Mouse (Mus musculus): Measurements from ENCODE around the gene Daxx.
"Not testable (repeated sequence)": the region's sequence is repeated elsewhere in the genome, so short reads cannot be mapped to it uniquely, and the experiment has no call there.

Daxx gene

DNA sequence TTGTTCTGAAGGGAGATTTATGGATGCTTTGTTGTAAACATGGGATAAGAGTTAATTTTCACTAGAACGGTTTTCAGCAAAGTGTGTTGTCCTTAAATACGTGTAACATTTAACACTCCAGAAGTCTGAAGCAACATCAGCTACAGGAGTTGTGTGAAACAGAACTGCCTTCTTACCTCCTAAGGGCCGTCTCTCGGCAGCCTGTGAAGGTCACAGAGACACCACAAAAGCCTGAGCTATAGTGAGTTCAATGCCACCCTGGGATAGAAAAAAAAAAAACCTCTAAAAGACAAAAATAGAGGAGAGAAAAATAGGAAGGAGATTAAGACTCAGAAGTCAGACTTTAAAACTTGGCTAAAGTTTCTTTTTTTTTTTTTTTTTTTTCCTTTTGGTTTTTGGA lies 7.1 kb upstream of the Daxx start:
- intact Hi-C loops (cut with DNase I), result no loop called here

DNA sequence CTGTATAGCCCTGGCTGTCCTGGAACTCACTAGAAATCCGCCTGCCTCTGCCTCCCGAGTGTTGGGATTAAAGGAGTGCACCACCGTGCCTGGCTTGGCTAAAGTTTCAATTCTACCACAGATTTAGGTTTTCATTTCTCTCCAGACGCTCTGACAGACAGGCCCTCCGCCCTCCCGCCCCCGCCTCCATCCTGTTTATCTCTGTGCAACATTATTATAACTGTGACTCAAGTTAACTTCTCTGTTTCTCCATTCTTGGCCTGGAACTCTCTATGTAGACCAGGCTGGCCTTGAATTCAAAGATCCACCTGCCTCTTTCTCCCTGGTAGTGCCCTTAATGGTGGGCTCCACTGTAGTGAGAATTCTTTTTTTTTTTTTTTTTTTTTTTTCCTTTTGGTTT lies 6.7 kb upstream of the Daxx start:
- intact Hi-C loops (cut with DNase I), result no loop called here

DNA sequence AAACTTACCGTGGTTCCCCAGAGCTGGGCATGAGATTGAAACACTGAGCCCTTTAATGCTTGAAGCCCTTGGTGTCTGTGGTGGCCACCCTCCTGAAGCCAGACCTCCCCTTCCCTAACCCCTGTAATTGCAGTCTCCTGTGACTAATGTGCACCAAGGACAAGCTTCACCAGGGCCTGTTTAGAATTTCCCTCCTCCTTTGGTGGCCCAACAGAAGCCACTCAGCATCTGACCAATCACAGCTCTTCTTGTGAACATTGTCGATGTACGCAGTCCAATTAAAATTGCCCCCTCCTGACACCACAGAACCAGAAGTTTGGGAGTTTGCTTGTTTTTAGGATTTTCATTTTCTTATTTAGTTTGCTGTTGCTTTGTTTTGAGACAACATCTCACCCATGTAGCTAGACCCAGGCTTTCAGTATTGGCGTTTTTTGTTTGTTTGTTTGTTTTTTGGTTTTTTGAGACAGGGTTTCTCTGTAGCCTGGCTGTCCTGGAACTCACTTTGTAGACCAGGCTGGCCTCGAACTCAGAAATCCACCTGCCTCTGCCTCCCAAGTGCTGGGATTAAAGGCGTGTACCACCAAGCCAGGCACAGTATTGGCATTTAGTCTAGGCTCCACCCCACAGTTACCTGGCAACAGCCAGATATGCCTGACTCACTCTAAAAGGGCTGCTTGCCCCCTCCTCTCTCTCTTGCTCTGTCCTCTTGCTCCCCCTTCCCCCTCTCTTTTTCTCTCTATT lies 5.1 kb upstream of the Daxx start:
- intact Hi-C loops (cut with DNase I), result not testable (repeated sequence)

DNA sequence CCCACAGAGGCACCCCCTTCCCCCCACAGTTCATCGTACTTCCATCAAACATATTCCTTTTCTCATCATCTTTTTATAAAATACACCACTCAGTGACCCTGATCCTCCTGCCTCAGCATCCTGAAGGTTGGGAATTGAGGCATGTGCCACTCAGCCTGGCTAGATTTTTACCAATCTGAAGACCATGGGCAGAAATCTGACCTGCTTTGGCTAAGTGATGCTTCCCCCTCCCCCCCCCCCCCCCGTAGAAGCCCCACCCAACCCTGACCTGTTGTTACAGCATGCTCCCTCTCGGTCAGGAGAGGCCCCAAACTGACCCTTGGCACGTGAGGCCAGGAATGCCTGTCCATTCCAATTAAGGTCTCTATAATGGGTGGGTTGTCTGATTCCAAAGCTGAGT lies 4.4 kb upstream of the Daxx start, which contains the start of gene Platr17:
Gene Platr17, plus strand, starts transcription at position 301 of the 400 bp plus-strand sequence.
- intact Hi-C loops (cut with DNase I), result not testable (repeated sequence)

DNA sequence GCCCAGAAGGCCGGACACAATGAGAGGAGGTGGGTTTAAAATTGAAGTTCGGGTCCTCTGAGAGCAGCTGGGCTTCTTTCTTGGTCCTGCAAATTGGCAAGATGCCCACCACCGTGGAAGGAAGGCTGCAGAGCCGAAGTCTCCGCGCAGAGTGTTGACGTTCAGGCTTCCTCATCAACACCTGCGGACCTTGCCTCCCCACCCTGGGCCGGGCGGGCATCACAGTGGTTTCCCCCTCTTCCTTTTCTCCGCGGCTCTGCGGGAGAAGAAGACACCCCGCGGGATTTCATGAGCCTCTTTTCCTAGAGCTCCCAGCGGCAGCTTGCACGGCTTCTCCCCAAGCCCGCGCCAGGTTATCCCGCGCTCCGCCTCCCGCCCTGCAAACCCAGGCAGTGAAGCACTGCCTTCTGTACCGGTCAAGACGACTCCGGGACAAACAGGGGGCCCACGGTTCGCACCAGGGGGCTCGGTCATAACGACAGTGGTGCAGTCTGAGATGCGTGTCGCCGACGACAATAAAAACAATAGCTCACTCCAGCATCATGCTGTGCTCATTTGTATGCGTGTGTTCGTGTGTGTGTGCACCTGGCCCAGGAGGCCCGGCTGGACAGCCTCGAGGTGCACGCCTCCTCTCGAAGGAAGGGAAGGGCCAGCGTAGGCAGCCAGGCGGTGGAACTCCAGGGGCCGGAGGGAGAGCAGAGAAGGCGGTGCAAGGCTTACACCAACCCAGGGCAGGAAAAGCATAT lies 710 bp upstream of the Daxx start:
- intact Hi-C loops (cut with DNase I), result no loop called here

DNA sequence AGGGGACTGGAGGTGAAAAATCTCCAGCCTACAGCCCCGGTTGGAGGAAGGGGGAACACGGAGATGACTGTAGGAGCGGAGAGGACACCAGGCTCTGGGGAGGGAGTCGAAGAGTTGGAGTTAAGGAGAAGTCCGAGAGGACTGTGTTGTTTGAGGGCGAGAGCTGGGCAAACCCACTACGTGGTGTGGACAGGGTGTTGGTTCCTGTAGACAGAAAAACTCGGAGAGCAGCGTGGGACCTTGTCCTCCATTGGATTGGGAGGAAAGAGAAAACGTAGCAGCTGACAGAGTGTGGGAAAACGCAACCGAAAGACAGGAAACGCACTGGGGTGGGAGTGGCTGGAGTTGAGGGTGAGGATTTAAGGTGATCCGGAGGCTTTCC lies 646 bp downstream of the Daxx start:
- intact Hi-C loops (cut with DNase I), result no loop called here

DNA sequence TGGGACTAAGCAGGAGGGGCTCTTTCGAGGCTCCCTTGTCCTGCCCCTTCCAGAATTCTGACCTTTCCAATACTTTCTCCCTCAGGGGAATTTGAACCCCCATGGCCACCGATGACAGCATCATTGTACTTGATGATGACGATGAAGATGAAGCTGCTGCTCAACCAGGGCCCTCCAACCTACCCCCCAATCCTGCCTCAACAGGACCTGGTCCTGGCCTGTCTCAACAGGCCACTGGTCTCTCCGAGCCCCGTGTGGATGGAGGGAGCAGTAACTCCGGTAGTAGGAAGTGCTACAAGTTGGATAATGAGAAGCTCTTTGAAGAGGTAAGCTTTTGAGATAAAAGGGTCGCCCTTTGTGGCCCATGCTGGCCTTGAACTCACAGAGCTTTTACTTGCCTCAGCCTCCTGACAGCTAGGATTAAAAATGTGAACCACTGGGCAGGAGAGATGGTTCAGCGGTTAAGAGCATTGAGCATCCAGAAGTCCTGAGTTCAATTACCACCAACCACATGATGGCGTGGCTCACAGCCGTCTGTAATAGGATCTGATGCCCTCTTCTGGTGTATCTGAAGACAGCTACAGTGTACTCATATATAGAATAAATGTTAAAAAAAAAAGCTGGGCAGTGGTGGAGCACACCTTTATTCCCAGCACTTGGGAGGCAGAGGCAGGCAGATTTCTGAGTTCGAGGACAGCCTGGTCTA lies 1.3 kb downstream of the Daxx start:
- intact Hi-C loops (cut with DNase I), result no loop called here

DNA sequence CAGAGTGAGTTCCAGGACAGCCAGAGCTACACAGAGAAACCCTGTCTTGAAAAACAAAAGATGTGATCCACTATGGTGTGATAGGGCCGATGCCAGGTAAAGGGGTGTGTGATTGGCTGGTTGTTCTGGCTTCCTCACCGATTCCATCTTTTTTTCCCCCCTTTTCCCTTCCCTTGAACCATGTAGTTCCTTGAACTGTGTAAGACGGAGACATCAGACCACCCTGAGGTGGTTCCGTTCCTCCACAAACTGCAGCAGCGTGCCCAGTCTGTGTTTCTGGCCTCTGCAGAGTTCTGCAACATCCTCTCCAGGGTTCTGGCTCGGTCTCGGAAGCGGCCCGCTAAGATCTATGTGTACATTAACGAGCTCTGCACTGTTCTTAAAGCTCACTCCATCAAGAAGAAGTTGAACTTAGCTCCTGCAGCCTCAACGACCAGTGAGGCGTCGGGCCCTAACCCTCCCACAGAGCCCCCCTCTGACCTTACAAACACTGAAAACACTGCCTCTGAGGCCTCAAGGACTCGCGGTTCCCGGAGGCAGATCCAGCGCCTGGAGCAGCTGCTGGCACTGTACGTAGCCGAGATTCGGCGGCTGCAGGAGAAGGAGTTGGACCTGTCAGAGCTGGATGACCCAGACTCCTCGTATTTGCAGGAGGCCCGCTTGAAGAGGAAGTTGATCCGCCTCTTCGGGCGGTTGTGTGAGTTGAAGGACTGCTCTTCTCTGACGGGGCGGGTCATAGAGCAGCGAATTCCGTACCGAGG lies 2.0 kb downstream of the Daxx start:
- intact Hi-C loops (cut with DNase I), result no loop called here

DNA sequence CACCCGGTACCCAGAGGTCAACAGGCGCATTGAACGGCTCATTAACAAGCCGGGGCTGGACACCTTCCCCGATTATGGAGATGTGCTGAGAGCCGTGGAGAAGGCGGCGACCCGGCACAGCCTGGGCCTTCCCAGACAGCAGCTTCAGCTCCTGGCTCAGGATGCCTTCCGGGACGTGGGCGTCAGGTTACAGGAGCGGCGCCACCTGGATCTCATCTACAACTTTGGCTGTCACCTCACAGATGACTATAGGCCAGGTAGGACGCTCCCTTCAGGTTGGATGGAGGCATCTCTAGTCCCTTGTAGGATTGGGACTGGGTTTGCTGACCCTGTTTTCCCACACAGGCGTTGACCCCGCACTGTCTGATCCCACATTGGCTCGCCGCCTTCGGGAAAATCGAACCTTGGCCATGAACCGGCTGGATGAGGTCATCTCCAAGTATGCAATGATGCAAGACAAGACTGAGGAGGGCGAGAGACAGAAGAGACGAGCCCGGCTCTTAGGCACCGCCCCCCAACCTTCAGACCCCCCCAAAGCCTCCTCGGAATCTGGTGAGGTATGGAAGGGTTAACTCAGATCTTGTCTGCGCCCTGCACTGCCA lies 2.7 kb downstream of the Daxx start:
- intact Hi-C loops (cut with DNase I), result no loop called here

DNA sequence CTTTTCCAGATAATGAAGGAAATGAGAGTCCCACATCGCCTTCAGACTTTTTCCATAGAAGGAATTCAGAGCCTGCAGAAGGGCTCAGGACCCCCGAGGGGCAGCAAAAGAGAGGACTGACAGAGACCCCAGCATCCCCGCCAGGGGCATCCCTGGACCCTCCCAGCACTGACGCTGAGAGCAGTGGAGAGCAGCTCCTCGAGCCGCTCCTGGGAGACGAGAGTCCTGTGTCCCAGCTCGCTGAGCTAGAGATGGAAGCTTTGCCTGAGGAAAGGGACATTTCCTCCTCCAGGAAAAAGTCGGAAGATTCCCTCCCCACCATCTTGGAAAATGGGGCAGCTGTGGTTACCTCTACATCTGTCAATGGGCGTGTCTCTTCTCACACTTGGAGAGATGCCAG lies 4.0 kb downstream of the Daxx start:
- intact Hi-C loops (cut with DNase I), result no loop called here

DNA sequence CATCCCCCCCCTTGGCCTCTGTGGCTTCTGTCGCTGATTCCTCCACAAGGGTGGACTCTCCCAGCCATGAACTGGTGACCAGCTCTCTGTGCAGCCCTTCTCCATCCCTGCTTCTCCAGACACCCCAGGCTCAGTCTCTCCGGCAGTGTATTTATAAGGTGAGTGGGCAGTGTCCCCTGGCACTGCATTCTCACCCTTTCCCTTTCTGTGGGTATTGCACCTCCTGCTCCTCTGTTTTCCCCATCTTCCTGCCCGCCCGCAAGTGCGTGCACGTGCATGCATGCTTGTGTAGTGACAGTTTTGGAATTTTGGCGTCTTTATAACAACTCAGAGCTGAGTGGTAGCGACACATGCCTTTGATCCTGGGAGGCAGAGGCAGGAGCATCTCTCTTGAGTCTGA lies 4.7 kb downstream of the Daxx start:
- intact Hi-C loops (cut with DNase I), result no loop called here

DNA sequence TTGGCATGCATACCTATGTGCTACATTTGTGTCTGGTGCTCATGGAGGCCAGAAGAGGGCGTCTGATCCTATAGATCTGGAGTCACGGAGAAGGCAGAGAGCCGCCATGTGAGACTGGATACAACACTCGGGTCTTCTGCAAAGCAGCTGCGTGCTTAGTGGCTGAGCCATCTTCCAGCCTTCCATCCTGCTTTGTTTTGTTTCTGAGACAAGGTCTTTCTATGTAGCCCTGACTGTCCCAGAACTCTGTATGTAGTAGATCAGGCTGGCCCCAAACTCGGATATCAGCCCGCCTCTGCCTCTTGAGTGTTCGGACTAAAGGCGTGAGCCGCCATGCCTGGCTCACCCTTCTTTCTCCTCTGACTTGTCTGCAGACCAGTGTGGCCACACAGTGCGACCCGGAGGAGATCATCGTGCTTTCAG lies 5.8 kb downstream of the Daxx start:
- intact Hi-C loops (cut with DNase I), result no loop called here

DNA sequence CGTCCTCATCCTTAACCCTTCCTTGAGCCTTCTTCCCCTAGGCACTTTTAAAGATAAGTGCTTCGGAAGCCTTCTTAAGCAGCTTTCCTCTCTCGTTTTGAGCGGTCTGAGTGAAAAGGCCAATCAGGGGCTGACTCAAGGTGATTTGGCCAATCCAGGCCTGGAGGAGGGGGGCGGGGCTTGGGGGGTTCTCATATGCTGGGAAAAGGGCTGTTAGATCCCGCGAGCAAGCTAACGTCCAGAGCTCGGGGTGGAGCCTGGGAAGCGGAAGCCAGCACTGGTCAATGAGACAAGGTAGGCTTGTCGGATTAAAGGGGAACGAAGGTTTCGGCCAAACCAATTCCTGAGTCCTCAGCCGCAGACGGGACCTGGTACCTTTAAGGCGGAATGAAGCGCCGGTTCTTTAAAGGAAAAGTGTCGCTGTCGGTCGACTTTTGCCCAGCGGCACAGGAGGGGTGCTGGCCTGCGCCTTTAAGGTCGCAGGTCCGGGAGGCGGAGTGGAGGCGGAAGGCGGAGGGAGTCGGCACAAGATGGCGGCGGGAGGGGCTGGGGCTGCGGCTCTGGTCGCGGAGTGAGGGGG lies 6.5 kb downstream of the Daxx start, which contains the start of the genes Tapbp and Zbtb22:
Gene Tapbp, plus strand, starts transcription at position 229 of the 580 bp plus-strand sequence.
Gene Zbtb22, plus strand, starts transcription at position 234 of the 580 bp plus-strand sequence.
- intact Hi-C loops (cut with DNase I), result no loop called here

DNA sequence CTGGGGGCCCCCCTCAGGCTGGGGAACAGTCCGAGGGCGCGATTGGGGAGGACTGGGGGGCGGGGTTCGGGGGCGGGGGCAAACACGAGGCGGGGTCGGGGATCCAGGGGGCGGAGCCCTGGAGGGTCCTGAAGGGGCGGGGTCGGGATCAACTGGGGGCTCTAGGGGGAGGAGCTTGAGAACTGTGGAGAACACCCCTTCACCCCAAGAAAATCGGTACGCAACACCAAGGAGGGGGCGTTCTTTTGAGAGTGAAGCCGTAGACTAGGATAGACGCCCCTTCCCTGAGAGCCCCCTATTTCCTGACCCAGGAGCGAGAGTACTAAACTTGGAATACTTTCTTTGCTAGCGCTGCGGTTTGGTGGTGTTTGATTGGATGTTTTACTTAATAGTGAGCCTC lies 7.1 kb downstream of the Daxx start:
- intact Hi-C loops (cut with DNase I), result no loop called here

DNA sequence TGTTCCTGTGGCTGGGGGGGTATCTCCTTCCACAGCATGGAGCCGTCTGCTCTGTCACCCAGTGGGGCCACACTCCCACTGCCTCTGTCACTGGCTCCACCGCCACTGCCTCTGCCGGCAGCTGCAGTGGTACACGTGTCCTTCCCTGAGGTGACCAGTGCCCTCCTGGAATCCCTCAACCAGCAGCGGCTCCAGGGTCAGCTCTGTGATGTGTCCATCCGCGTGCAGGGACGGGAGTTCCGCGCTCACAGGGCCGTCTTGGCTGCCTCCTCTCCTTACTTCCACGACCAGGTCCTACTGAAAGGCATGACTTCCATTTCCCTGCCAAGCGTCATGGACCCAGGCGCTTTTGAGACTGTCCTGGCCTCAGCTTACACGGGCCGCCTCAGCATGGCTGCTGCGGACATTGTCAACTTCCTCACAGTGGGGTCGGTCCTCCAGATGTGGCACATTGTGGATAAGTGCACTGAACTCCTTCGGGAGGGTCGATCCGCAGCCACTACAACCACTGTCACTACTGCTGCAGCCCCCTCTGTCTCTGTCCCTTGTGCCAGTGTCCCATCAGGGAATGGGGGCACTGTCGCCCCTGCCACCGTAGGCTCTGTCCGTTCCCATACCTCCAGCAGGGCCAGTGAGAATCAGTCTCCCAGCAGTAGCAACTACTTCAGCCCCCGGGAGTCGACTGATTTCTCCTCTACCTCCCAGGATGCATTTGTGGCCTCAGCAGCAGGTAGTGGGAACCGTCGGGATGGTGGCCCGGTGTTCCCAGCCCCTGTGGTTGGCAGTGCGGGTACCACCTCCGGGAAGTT lies 7.8 kb downstream of the Daxx start:
- intact Hi-C loops (cut with DNase I), result no loop called here

DNA sequence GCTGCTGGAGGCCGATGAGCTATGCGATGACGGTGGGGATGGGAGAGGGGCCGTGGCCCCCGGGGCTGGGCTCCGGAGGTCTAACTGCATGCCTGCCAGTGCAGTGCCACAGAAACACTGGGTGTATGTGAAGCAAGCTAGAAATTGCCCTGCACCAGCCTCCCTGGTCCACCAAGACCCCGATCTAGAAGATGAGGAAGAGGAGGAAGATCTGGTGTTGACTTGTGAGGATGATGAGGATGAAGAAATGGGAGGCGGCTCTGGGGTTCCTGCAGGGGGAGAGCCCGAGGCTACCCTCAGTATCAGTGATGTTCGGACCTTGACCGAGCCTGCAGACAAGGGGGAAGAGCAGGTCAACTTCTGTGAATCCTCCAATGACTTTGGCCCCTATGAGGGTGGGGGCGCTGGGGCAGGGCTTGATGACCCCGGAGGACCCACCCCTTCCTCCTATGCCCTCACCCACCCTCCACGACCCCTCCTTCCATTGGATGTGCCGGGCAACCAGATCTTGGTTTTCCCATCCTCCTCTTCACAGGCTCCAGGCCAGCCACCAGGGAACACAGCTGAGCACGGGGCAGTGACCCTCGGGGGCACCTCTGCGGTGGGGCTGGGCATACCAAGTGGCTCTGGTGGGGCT lies 8.6 kb downstream of the Daxx start:
- intact Hi-C loops (cut with DNase I), result no loop called here

DNA sequence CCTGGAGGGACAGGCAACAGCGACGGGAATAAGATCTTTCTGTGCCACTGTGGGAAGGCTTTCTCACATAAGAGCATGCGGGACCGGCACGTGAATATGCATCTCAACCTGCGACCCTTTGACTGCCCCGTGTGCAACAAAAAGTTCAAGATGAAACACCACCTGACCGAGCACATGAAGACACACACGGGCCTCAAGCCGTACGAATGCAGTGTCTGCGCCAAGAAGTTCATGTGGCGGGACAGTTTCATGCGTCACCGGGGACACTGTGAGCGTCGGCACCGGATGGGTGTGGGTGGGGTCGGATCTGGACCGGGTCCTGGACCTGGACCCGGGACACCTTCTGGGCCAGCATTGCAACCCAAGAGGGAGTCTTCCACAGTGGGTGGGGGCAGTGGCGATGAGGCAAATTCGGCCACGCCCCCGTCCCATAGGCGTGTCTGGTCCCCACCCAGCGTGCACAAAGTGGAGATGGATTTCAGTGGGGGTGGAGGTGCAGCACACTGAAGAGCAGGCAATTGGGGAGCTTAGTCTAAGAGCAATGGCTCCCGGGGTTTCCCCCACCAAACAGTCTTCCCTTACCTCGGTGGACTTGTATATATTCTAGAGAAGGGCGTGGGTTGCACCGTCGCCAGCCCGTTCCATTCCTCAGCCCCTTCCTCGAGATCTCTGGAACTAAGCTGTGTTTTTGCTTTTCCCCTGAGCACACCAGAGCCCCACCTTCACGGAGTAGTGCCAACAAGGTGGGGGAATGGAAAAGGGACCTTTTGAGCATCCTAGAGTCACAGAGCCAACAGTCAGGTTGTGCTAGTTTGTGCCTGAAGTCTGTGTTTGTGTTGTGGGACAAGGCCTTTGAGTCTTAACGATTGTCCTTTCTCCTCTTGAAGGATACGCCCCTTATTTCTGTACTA lies 9.3 kb downstream of the Daxx start:
- intact Hi-C loops (cut with DNase I), result no loop called here

Measured in adrenal gland (tissue).